Comparison of ENCODE assay signal across 30 mouse cellular contexts in genomic region chr1:66960536-66961243, GRCm38 (mm10). TPM values are rescaled to one million over a fixed set of nuclear protein-coding genes. Genes with fewer than 3 reads are reported as not detected.
DNase-seq lines count a peak whose midpoint lies in the region; ATAC-seq lines count a peak whose summit lies in the region.
"Had no signal": no experiment of that assay in that cellular context is flagged by ENCODE, and none has a peak within 500 bp of the region (broad histone marks: within the 10 kb centered on the region; RNA-seq: fewer than 3 reads in every experiment).

No protein-coding gene starts in this region.

- H3K4me1 ChIP-seq in heart, embryonic 12.5 days (replicated peaks): no peaks in the 10 kb centered on the region
- no peaks in the 10 kb centered on the region for H3K4me1 ChIP-seq in lung, embryonic 16.5 days (replicated peaks; ENCODE audit: control insufficient read depth, insufficient read depth, low read length)
- H3K4me1 ChIP-seq in brown adipose tissue, adult 24 weeks (ENCODE audit: control insufficient read depth, insufficient read depth, insufficient read length, low read length): peaks cover 7% of the 10 kb centered on the region; the same call in 1 of the 2 replicates
- no peaks in the 10 kb centered on the region for H3K4me1 ChIP-seq in hindbrain, embryonic 16.5 days (ENCODE audit: control insufficient read depth, insufficient read depth, low read depth, low read length)
- H3K4me1 ChIP-seq: lung, embryonic 15.5 days had no signal

- H3K9ac ChIP-seq in heart, embryonic 12.5 days: no peak overlapping the region
- H3K9ac ChIP-seq in lung, embryonic 16.5 days (ENCODE audit: low read length): no peak overlapping the region
- no peak overlapping the region for H3K9ac ChIP-seq in hindbrain, embryonic 16.5 days (ENCODE audit: low read depth, low read length)
- H3K9ac ChIP-seq: hindbrain, embryonic 14.5 days; liver, embryonic 14.5 days; lung, embryonic 15.5 days had no signal

- no peaks in the 10 kb centered on the region for H3K36me3 ChIP-seq in heart, embryonic 12.5 days
- no peaks in the 10 kb centered on the region for H3K36me3 ChIP-seq in lung, embryonic 16.5 days (ENCODE audit: control insufficient read depth, insufficient read depth, low read length)
- no peaks in the 10 kb centered on the region for H3K36me3 ChIP-seq in hindbrain, embryonic 16.5 days (ENCODE audit: control insufficient read depth, insufficient read depth, low read length)
- H3K36me3 ChIP-seq: G1E; lung, embryonic 15.5 days had no signal

- WGBS in heart, embryonic 12.5 days: 51% methylated on average over 8 of the region's 8 CpGs
- 39% methylated on average over 8 of the region's 8 CpGs for WGBS in lung, embryonic 16.5 days
- 45% methylated on average over 8 of the region's 8 CpGs for WGBS in hindbrain, embryonic 16.5 days

- ATAC-seq in heart, embryonic 12.5 days (ENCODE audit: insufficient number of reproducible peaks, low FRiP score): peak; percentile 55; the same call in 1 of the 2 replicates
- ATAC-seq in lung, embryonic 16.5 days (ENCODE audit: low read depth): no peak
- no peak for ATAC-seq in hindbrain, embryonic 16.5 days
- ATAC-seq: forebrain, embryonic 16.5 days; inflammation-experienced regulatory T-cells, adult 6 months had no signal

- H3K27me3 ChIP-seq in heart, embryonic 12.5 days (replicated peaks): no peaks in the 10 kb centered on the region
- no peaks in the 10 kb centered on the region for H3K27me3 ChIP-seq in lung, embryonic 16.5 days (ENCODE audit: control insufficient read depth, insufficient read depth, low read depth, low read length)
- no peaks in the 10 kb centered on the region for H3K27me3 ChIP-seq in hindbrain, embryonic 16.5 days (replicated peaks; ENCODE audit: control insufficient read depth, insufficient read depth, low read length)
- H3K27me3 ChIP-seq: lung, embryonic 15.5 days had no signal

- 0 out of 2 replicates have a peak overlapping the region, but pooled peaks have one; percentile 30 for H3K27ac ChIP-seq in heart, embryonic 12.5 days (ENCODE audit: poor library complexity, severe bottlenecking)
- peak overlapping the region; percentile 41; the same call in 1 of the 2 replicates for H3K27ac ChIP-seq in lung, embryonic 16.5 days (ENCODE audit: low read length)
- H3K27ac ChIP-seq in brown adipose tissue, adult 24 weeks (replicated peaks; ENCODE audit: low read depth, low read length): peak overlapping the region; percentile 35
- no peak overlapping the region for H3K27ac ChIP-seq in hindbrain, embryonic 16.5 days (ENCODE audit: low read depth, low read length)
- H3K27ac ChIP-seq: heart, adult 2 months; hindbrain, embryonic 14.5 days; liver, embryonic 14.5 days; lung, embryonic 15.5 days; stomach, postnatal 0 days had no signal

- DNase-seq in heart, postnatal 14 days: no peak
- DNase-seq in lung, postnatal 25 days (ENCODE audit: low spot score): no peak
- peak; percentile 90 for DNase-seq in ES-CJ7 (ENCODE audit: low read depth, low spot score)
- DNase-seq in right cerebral cortex, postnatal 10 days (ENCODE audit: low spot score in 2 of 2): no peak
- DNase-seq: adrenal gland, postnatal 25 days; cerebellum, adult 8-10 months; cerebellum, postnatal 25 days; heart, adult 2 months; kidney, adult 11 months; kidney, postnatal 25 days; liver; midbrain, embryonic 14.5 days; right cerebral cortex, adult 18-20 months; right cerebral cortex, postnatal 4 days; thymus, adult 18-20 months; thymus, postnatal 25 days had no signal

- intact Hi-C loops in heart, postnatal 14 days (cut with DNase I): no loop called here

- H3K4me3 ChIP-seq in heart, embryonic 12.5 days: no peak overlapping the region
- no peak overlapping the region for H3K4me3 ChIP-seq in lung, embryonic 16.5 days (ENCODE audit: low read length)
- no peak overlapping the region for H3K4me3 ChIP-seq in brown adipose tissue, adult 24 weeks (ENCODE audit: insufficient read depth, low read depth, low read length)
- no peak overlapping the region for H3K4me3 ChIP-seq in hindbrain, embryonic 16.5 days (ENCODE audit: low read length)
- H3K4me3 ChIP-seq: heart, adult 2 months; lung, embryonic 15.5 days had no signal

- no peak overlapping the region for H3K4me2 ChIP-seq in heart, embryonic 12.5 days
- H3K4me2 ChIP-seq in lung, embryonic 16.5 days (ENCODE audit: low read depth, low read length): no peak overlapping the region
- H3K4me2 ChIP-seq in hindbrain, embryonic 16.5 days (ENCODE audit: low read length): no peak overlapping the region
- H3K4me2 ChIP-seq: hindbrain, embryonic 14.5 days; lung, embryonic 15.5 days had no signal

- H3K9me3 ChIP-seq in heart, embryonic 12.5 days (replicated peaks): peaks cover 3% of the 10 kb centered on the region; the same call in 1 of the 2 replicates
- H3K9me3 ChIP-seq in lung, embryonic 16.5 days (ENCODE audit: control insufficient read depth, low read length): peaks cover 3% of the 10 kb centered on the region; the same call in 1 of the 2 replicates
- H3K9me3 ChIP-seq in hindbrain, embryonic 16.5 days (ENCODE audit: control insufficient read depth, low read length): peaks cover 3% of the 10 kb centered on the region
- H3K9me3 ChIP-seq: G1E; lung, embryonic 15.5 days had no signal

RNA-seq across cellular contexts. Expression of gene Myl1, which starts 15.5 kb away (rescaled TPM):
- polyA plus RNA-seq in heart, embryonic 12.5 days (2016; fragmentation: Nextera tagmentation; extraction: Ambion mirVana): 492 and 517 TPM in 2 replicates
- 10 to 100 TPM; 25.3 to 35.9 TPM for total RNA-seq in heart, postnatal 14 days (2021)
- polyA plus RNA-seq in lung, embryonic 16.5 days (2015; fragmentation: Nextera tagmentation; extraction: Ambion mirVana): 63.4 and 144 TPM in 2 replicates
- 425 and 601 TPM in 2 replicates for polyA plus RNA-seq in brown adipose tissue, adult 24 weeks (2012; ENCODE audit: insufficient read depth, insufficient read length, missing spikeins)
- 1.7 and 57.7 TPM in 2 replicates for polyA plus RNA-seq in hindbrain, embryonic 16.5 days (2015; fragmentation: Nextera tagmentation; extraction: Ambion mirVana)
- total RNA-seq: hematopoietic stem cell, adult 5-6 weeks; neutrophil, adult 5-6 weeks had no signal
- polyA plus RNA-seq: G1E; inflammation-experienced regulatory T-cells, adult 6 months; spleen, adult 2 months had no signal
